Mouse (Mus musculus) naive thymus-derived CD4-positive, alpha-beta T cell, adult 5 months (primary cell): ENCODE results near the gene Rbm38. TPM values are rescaled to one million over a fixed set of nuclear protein-coding genes. Genes with fewer than 3 reads are reported as not detected.

ENCODE experiments used
- polyA plus RNA-seq: library from polyadenylated mRNA; unstranded; fragments of 100-300 nt; shearing (Covaris generic); gene quantifications from one replicate; pipeline ENCODE4 v1.2.1, GENCODE M21; 2017

The Rbm38 gene
- polyA plus RNA-seq, result 33.0 TPM

GRCm38 (mm10) chr2:173020430-173020829, at the start of gene Rbm38:
Rbm38 (plus strand) TSS chr2:173020498.

DNA sequence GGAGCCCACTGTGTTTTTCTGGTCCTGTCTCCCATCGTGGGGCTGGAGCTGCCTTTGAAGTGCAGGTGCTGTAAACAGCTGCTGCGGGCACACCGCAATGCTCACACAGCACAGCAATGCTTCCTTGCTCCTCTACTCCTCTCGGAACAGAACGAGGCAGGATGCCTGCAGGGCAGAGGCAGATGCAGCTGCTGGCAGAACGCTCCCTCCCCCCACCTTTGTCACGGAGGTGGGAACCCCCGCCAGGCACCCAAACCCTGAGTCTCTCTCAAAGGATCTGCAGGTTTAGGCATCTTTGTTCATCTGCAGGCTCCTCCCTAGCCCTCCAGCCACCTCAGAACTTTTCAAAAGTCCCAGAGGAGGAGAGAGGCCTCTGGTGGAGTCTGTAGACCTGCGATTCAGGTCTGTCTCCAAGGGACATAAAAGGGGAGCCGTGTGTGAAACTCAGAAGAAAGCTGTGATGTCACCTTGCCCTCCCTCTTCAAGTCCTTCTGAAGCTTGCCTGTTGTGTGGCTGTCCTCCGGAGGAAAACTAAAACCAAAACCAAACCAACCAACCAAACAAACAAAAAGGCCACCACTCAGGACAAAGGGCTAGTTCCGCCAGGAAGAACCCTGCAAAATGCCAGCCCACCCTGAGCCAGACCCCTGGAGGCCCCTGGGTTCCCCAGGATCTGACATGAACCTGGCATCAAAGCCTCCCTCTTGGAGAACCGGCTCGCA, 42.7 kb upstream of the Rbm38 start, which contains the start of gene Spo11:
TSS of gene Spo11 (plus strand) at position 292 of the 722 bp plus-strand sequence.

DNA sequence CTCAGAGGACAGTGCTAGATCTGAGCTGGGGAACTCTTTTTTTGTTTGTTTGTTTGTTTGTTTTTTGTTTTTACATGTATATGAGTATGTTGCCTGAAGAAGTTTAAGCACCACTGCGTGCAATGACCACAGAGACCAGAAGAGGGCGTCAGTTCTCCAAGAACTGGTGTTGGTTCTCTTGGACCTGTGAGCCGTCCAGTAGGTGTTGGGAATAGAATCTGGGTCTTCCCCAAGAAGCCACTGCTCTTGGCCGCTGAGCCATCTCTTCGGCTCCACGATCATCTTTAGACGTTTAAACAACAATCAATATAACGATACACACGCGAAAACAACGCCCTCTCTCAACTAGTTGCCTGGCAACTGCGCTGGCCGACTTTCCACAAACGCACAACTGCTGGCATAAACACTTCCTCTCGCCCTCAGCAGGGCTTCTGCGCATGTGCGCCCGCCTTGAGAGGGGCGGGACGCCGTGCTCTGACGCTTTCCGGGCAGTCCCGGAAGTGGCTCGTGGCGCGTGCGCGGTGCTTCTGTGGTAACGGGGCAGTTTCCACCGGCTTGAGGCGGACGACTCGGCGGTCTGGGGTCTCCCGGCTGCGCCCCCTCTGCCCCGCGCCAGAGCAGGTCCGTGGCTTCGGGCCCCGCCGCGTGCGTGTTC, 20.5 kb upstream of the Rbm38 start, which contains the start of gene Rae1:
TSS of gene Rae1 (plus strand) at position 488 of the 655 bp plus-strand sequence.

Other genes starting within 250 kb of the Rbm38 start
- 0.98 TPM for gene Bmp7, start 80.2 kb upstream of the Rbm38 start, polyA plus RNA-seq
- 2.4 TPM for gene Spo11, start 42.8 kb upstream of the Rbm38 start, polyA plus RNA-seq
- gene Rae1, start 20.4 kb upstream of the Rbm38 start, polyA plus RNA-seq, result 109 TPM
- not detected for gene Ctcfl, start 99.0 kb downstream of the Rbm38 start, polyA plus RNA-seq
- not detected for gene Pck1, start 132.6 kb downstream of the Rbm38 start, polyA plus RNA-seq
- gene Zbp1, start 198.4 kb downstream of the Rbm38 start, polyA plus RNA-seq, result 71.7 TPM